In genomic region chr10:78119422-78119821, GRCm38 (mm10) we compare ENCODE assay signal across 26 mouse cellular contexts.
"Had no signal": no experiment of that assay in that cellular context is flagged by ENCODE, and none has a peak within 500 bp of the region (broad histone marks: within the 10 kb centered on the region; RNA-seq: fewer than 3 reads in every experiment).

No protein-coding gene starts in this region.

- H3K4me3 ChIP-seq: embryonic facial prominence, embryonic 10.5 days; embryonic facial prominence, embryonic 12.5 days; embryonic facial prominence, embryonic 13.5 days; embryonic facial prominence, embryonic 15.5 days; erythroblast, embryonic 14.5 days; forebrain, embryonic 10.5 days; forebrain, embryonic 12.5 days; forebrain, embryonic 13.5 days; forebrain, embryonic 15.5 days; gastrocnemius, adult 2 months; heart, adult 2 months had no signal

- H3K36me3 ChIP-seq: embryonic facial prominence, embryonic 10.5 days; embryonic facial prominence, embryonic 12.5 days; embryonic facial prominence, embryonic 13.5 days; embryonic facial prominence, embryonic 15.5 days; forebrain, embryonic 10.5 days; forebrain, embryonic 12.5 days; forebrain, embryonic 15.5 days had no signal

- H3K27ac ChIP-seq: embryonic facial prominence, embryonic 10.5 days; embryonic facial prominence, embryonic 12.5 days; embryonic facial prominence, embryonic 13.5 days; embryonic facial prominence, embryonic 15.5 days; forebrain, embryonic 10.5 days; forebrain, embryonic 12.5 days; forebrain, embryonic 13.5 days; forebrain, embryonic 15.5 days; gastrocnemius, adult 2 months; heart, adult 2 months had no signal

- H3K27me3 ChIP-seq: embryonic facial prominence, embryonic 12.5 days; embryonic facial prominence, embryonic 13.5 days; embryonic facial prominence, embryonic 15.5 days; forebrain, embryonic 12.5 days; forebrain, embryonic 13.5 days; forebrain, embryonic 15.5 days had no signal

- H3K4me1 ChIP-seq: embryonic facial prominence, embryonic 12.5 days; forebrain, embryonic 12.5 days; forebrain, embryonic 13.5 days; forebrain, embryonic 15.5 days had no signal

- H3K9me3 ChIP-seq: embryonic facial prominence, embryonic 10.5 days; embryonic facial prominence, embryonic 13.5 days; embryonic facial prominence, embryonic 15.5 days; forebrain, embryonic 10.5 days; forebrain, embryonic 12.5 days; forebrain, embryonic 13.5 days; forebrain, embryonic 15.5 days had no signal

- DNase-seq: cerebellum, adult 2 months; cerebellum, adult 8-10 months; cerebellum, adult 9-10 months; cerebellum, adult 9-11 months; cerebellum, postnatal 10 days; cerebellum, postnatal 14 days; cerebellum, postnatal 25 days; cerebellum, postnatal 36 days; embryo, embryonic 11 days; forebrain, postnatal 0 days; gastrocnemius, adult 2 months; gastrocnemius, postnatal 10 days; gastrocnemius, postnatal 14 days; gastrocnemius, postnatal 25 days; gastrocnemius, postnatal 36 days; heart, adult 18-20 months; heart, adult 2 months had no signal
